ENCODE assay signal across 9 mouse cellular contexts in the genomic region with DNA sequence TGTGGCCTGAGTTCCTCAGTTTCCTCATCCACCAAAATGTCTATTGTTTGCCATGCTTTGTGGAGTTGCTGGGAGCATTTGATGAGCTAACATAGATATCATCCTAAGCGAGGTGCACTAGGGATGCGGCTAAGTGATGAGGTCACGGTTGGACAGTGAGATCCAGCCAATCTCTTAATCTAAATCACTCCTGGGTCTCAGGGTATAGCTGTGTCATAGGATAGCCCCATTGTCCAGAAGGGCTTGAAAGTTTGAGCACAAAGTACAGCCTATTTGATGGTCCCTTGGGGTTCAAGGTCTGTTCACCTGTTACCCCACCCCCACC. TPM values are rescaled to one million over a fixed set of nuclear protein-coding genes. Genes with fewer than 3 reads are reported as not detected.
DNase-seq lines count a peak whose midpoint lies in the region; ATAC-seq and TF ChIP-seq lines count a peak whose summit lies in the region.
"Had no signal": no experiment of that assay in that cellular context is flagged by ENCODE, and none has a peak within 500 bp of the region (broad histone marks: within the 10 kb centered on the region; RNA-seq: fewer than 3 reads in every experiment).

No protein-coding gene starts in this region.

- no peaks in the 10 kb centered on the region for H3K9me3 ChIP-seq in lung, embryonic 16.5 days (ENCODE audit: control insufficient read depth, low read length)
- H3K9me3 ChIP-seq in lung, postnatal 0 days (ENCODE audit: low read length) = no peaks in the 10 kb centered on the region
- H3K9me3 ChIP-seq in forebrain, postnatal 0 days (ENCODE audit: low read length) = no peaks in the 10 kb centered on the region
- H3K9me3 ChIP-seq in limb, embryonic 15.5 days = no peaks in the 10 kb centered on the region
- H3K9me3 ChIP-seq in stomach, embryonic 15.5 days = no peaks in the 10 kb centered on the region

- no peak overlapping the region for H3K4me2 ChIP-seq in lung, embryonic 16.5 days (ENCODE audit: low read depth, low read length)
- no peak overlapping the region for H3K4me2 ChIP-seq in lung, postnatal 0 days (replicated peaks; ENCODE audit: low read depth, low read length)
- peak overlapping the region; percentile 97; the same call in 1 of the 2 replicates for H3K4me2 ChIP-seq in forebrain, postnatal 0 days (ENCODE audit: low read depth)
- H3K4me2 ChIP-seq in limb, embryonic 15.5 days = peak overlapping the region; percentile 91
- H3K4me2 ChIP-seq in stomach, embryonic 15.5 days = peak overlapping the region; percentile 95; the same call in 1 of the 2 replicates

- WGBS in lung, embryonic 16.5 days = 61% methylated on average over 3 of the region's 3 CpGs
- 66% methylated on average over 3 of the region's 3 CpGs for WGBS in lung, postnatal 0 days
- WGBS in forebrain, postnatal 0 days = 65% methylated on average over 3 of the region's 3 CpGs
- WGBS in limb, embryonic 15.5 days = 61% methylated on average over 3 of the region's 3 CpGs
- WGBS in stomach, embryonic 15.5 days = 76% methylated on average over 3 of the region's 3 CpGs

- H3K27me3 ChIP-seq in lung, embryonic 16.5 days (ENCODE audit: control insufficient read depth, insufficient read depth, low read depth, low read length) = peaks cover 21% of the 10 kb centered on the region
- H3K27me3 ChIP-seq in lung, postnatal 0 days (replicated peaks; ENCODE audit: insufficient read depth, low read length) = 0 out of 2 replicates have a peak, but pooled peaks cover 11% of the 10 kb centered on the region
- no peaks in the 10 kb centered on the region for H3K27me3 ChIP-seq in forebrain, postnatal 0 days (ENCODE audit: insufficient read depth, low read length)
- no peaks in the 10 kb centered on the region; the same call in none of the 2 replicates for H3K27me3 ChIP-seq in limb, embryonic 15.5 days
- H3K27me3 ChIP-seq in stomach, embryonic 15.5 days (replicated peaks) = peaks cover 5% of the 10 kb centered on the region; the same call in 1 of the 2 replicates
- H3K27me3 ChIP-seq: Patski had no signal

- peaks cover 55% of the 10 kb centered on the region for H3K4me1 ChIP-seq in lung, embryonic 16.5 days (replicated peaks; ENCODE audit: control insufficient read depth, insufficient read depth, low read length)
- peaks cover 30% of the 10 kb centered on the region for H3K4me1 ChIP-seq in lung, postnatal 0 days (ENCODE audit: insufficient read depth, low read depth, low read length)
- H3K4me1 ChIP-seq in forebrain, postnatal 0 days (ENCODE audit: insufficient read depth) = peaks cover 49% of the 10 kb centered on the region
- peaks cover 81% of the 10 kb centered on the region for H3K4me1 ChIP-seq in limb, embryonic 15.5 days
- H3K4me1 ChIP-seq in stomach, embryonic 15.5 days = peaks cover 64% of the 10 kb centered on the region

- TF ChIP-seq CTCF in lung, postnatal 0 days (IDR thresholded peaks at IDR 0.05) = no peak
- no peak for TF ChIP-seq CTCF in forebrain, postnatal 0 days (IDR thresholded peaks at IDR 0.05; ENCODE audit: low read depth)

- H3K36me3 ChIP-seq in lung, embryonic 16.5 days (ENCODE audit: control insufficient read depth, insufficient read depth, low read length) = no peaks in the 10 kb centered on the region
- H3K36me3 ChIP-seq in lung, postnatal 0 days (ENCODE audit: insufficient read depth, low read length) = no peaks in the 10 kb centered on the region
- H3K36me3 ChIP-seq in forebrain, postnatal 0 days (ENCODE audit: insufficient read depth) = no peaks in the 10 kb centered on the region
- H3K36me3 ChIP-seq in limb, embryonic 15.5 days = 0 out of 2 replicates have a peak, but pooled peaks cover 3% of the 10 kb centered on the region
- H3K36me3 ChIP-seq in stomach, embryonic 15.5 days = no peaks in the 10 kb centered on the region

- H3K4me3 ChIP-seq in lung, embryonic 16.5 days (ENCODE audit: low read length) = no peak overlapping the region
- no peak overlapping the region for H3K4me3 ChIP-seq in lung, postnatal 0 days (ENCODE audit: low read depth, low read length)
- H3K4me3 ChIP-seq in forebrain, postnatal 0 days (ENCODE audit: low read depth, low read length) = peak overlapping the region; percentile 52; the same call in 1 of the 2 replicates
- peak overlapping the region; percentile 71; the same call in 1 of the 2 replicates for H3K4me3 ChIP-seq in limb, embryonic 15.5 days
- H3K4me3 ChIP-seq in stomach, embryonic 15.5 days (replicated peaks) = peak overlapping the region; percentile 73; the same call in 1 of the 2 replicates

- peak overlapping the region; percentile 87 for H3K27ac ChIP-seq in lung, embryonic 16.5 days (ENCODE audit: low read length)
- no peak overlapping the region for H3K27ac ChIP-seq in lung, postnatal 0 days (ENCODE audit: low read length)
- no peak overlapping the region for H3K27ac ChIP-seq in forebrain, postnatal 0 days (ENCODE audit: low read depth, low read length)
- H3K27ac ChIP-seq in limb, embryonic 15.5 days = peak overlapping the region; percentile 96
- H3K27ac ChIP-seq in stomach, embryonic 15.5 days = peak overlapping the region; percentile 91

- no peak for TF ChIP-seq EP300 in lung, postnatal 0 days (IDR thresholded peaks at IDR 0.05)

- DNase-seq in lung, postnatal 0 days (ENCODE audit: low spot score) = no peak
- DNase-seq in forebrain, postnatal 0 days = no peak
- DNase-seq in layer of hippocampus, adult 9-10 months (ENCODE audit: low spot score) = no peak
- DNase-seq in ovary, postnatal 10 days (ENCODE audit: low spot score) = no peak
- no peak for DNase-seq in urinary bladder, postnatal 25 days (ENCODE audit: low spot score)

- no peak overlapping the region; the same call in 1 of the 2 replicates for H3K9ac ChIP-seq in lung, embryonic 16.5 days (ENCODE audit: low read length)
- H3K9ac ChIP-seq in lung, postnatal 0 days (replicated peaks; ENCODE audit: low read depth) = no peak overlapping the region
- H3K9ac ChIP-seq in forebrain, postnatal 0 days = no peak overlapping the region
- no peak overlapping the region for H3K9ac ChIP-seq in limb, embryonic 15.5 days
- H3K9ac ChIP-seq in stomach, embryonic 15.5 days = no peak overlapping the region

- ATAC-seq in lung, embryonic 16.5 days (ENCODE audit: low read depth) = no peak
- no peak for ATAC-seq in lung, postnatal 0 days
- no peak for ATAC-seq in forebrain, postnatal 0 days
- ATAC-seq in limb, embryonic 15.5 days (ENCODE audit: insufficient number of reproducible peaks, low FRiP score, low TSS enrichment, low read depth) = no peak
- ATAC-seq in stomach, embryonic 15.5 days (ENCODE audit: insufficient read depth, low FRiP score, low read depth) = no peak
- ATAC-seq: Patski had no signal

RNA-seq across cellular contexts. Expression of a gene that starts 0.5 kb away (rescaled TPM):
- 3.3 and 3.8 TPM in 2 replicates for polyA plus RNA-seq in lung, embryonic 16.5 days (2015; fragmentation: Nextera tagmentation; extraction: Ambion mirVana)
- polyA plus RNA-seq in lung, postnatal 0 days (2015; fragmentation: Nextera tagmentation; extraction: Ambion mirVana) = 2.3 and 2.5 TPM in 2 replicates
- total RNA-seq in forebrain, postnatal 0 days (2014; rRNA removed) = 18.3 and 19.6 TPM in 2 replicates
- 2.9 and 4.0 TPM in 2 replicates for polyA plus RNA-seq in forebrain, postnatal 0 days (2015; fragmentation: Nextera tagmentation; extraction: Ambion mirVana)
- 8.8 and 13.8 TPM in 2 replicates for polyA plus RNA-seq in limb, embryonic 15.5 days (2015; fragmentation: Nextera tagmentation; extraction: Ambion mirVana)
- 8.1 and 8.5 TPM in 2 replicates for polyA plus RNA-seq in stomach, embryonic 15.5 days (2015; fragmentation: Nextera tagmentation; extraction: Ambion mirVana)

RNA-seq across cellular contexts. Expression of a gene that starts 4.5 kb away (rescaled TPM):
- 4.6 and 6.4 TPM in 2 replicates for polyA plus RNA-seq in lung, embryonic 16.5 days (2015; fragmentation: Nextera tagmentation; extraction: Ambion mirVana)
- polyA plus RNA-seq in lung, postnatal 0 days (2015; fragmentation: Nextera tagmentation; extraction: Ambion mirVana) = 1.8 and 1.9 TPM in 2 replicates
- 94.5 and 113 TPM in 2 replicates for total RNA-seq in forebrain, postnatal 0 days (2014; rRNA removed)
- 15.7 and 23.5 TPM in 2 replicates for polyA plus RNA-seq in forebrain, postnatal 0 days (2015; fragmentation: Nextera tagmentation; extraction: Ambion mirVana)
- 7.3 and 7.4 TPM in 2 replicates for polyA plus RNA-seq in limb, embryonic 15.5 days (2015; fragmentation: Nextera tagmentation; extraction: Ambion mirVana)
- polyA plus RNA-seq in stomach, embryonic 15.5 days (2015; fragmentation: Nextera tagmentation; extraction: Ambion mirVana) = 5.0 and 6.3 TPM in 2 replicates

RNA-seq across cellular contexts. Expression of a gene that starts 10.8 kb away (rescaled TPM):
- polyA plus RNA-seq in lung, embryonic 16.5 days (2015; fragmentation: Nextera tagmentation; extraction: Ambion mirVana) = 11.3 and 13.0 TPM in 2 replicates
- 5.3 and 6.3 TPM in 2 replicates for polyA plus RNA-seq in lung, postnatal 0 days (2015; fragmentation: Nextera tagmentation; extraction: Ambion mirVana)
- total RNA-seq in forebrain, postnatal 0 days (2014; rRNA removed) = 19.7 and 20.1 TPM in 2 replicates
- polyA plus RNA-seq in forebrain, postnatal 0 days (2015; fragmentation: Nextera tagmentation; extraction: Ambion mirVana) = 9.6 and 10.0 TPM in 2 replicates
- polyA plus RNA-seq in limb, embryonic 15.5 days (2015; fragmentation: Nextera tagmentation; extraction: Ambion mirVana) = 10.3 and 11.4 TPM in 2 replicates
- 9.8 and 10.0 TPM in 2 replicates for polyA plus RNA-seq in stomach, embryonic 15.5 days (2015; fragmentation: Nextera tagmentation; extraction: Ambion mirVana)

RNA-seq across cellular contexts. Expression of a gene that starts 40.4 kb away (rescaled TPM):
- polyA plus RNA-seq in lung, embryonic 16.5 days (2015; fragmentation: Nextera tagmentation; extraction: Ambion mirVana) = 462 and 486 TPM in 2 replicates
- polyA plus RNA-seq in lung, postnatal 0 days (2015; fragmentation: Nextera tagmentation; extraction: Ambion mirVana) = 566 and 620 TPM in 2 replicates
- 386 and 489 TPM in 2 replicates for total RNA-seq in forebrain, postnatal 0 days (2014; rRNA removed)
- 1,891 and 2,006 TPM in 2 replicates for polyA plus RNA-seq in forebrain, postnatal 0 days (2015; fragmentation: Nextera tagmentation; extraction: Ambion mirVana)
- 488 and 521 TPM in 2 replicates for polyA plus RNA-seq in limb, embryonic 15.5 days (2015; fragmentation: Nextera tagmentation; extraction: Ambion mirVana)
- polyA plus RNA-seq in stomach, embryonic 15.5 days (2015; fragmentation: Nextera tagmentation; extraction: Ambion mirVana) = 495 and 512 TPM in 2 replicates

RNA-seq across cellular contexts. Expression of a gene that starts 41.4 kb away (rescaled TPM):
- 75.2 and 81.5 TPM in 2 replicates for polyA plus RNA-seq in lung, embryonic 16.5 days (2015; fragmentation: Nextera tagmentation; extraction: Ambion mirVana)
- 2.8 and 4.5 TPM in 2 replicates for polyA plus RNA-seq in lung, postnatal 0 days (2015; fragmentation: Nextera tagmentation; extraction: Ambion mirVana)
- total RNA-seq in forebrain, postnatal 0 days (2014; rRNA removed) = 6.2 and 7.4 TPM in 2 replicates
- 4.1 and 6.9 TPM in 2 replicates for polyA plus RNA-seq in forebrain, postnatal 0 days (2015; fragmentation: Nextera tagmentation; extraction: Ambion mirVana)
- 45.0 and 47.9 TPM in 2 replicates for polyA plus RNA-seq in limb, embryonic 15.5 days (2015; fragmentation: Nextera tagmentation; extraction: Ambion mirVana)
- 54.2 and 55.0 TPM in 2 replicates for polyA plus RNA-seq in stomach, embryonic 15.5 days (2015; fragmentation: Nextera tagmentation; extraction: Ambion mirVana)

Comparison
In these comparisons a context has a peak if more than half of its experiments do, and no peak if none do; other contexts are left out.
1. H3K27ac ChIP-seq: peak in lung, embryonic 16.5 days (single experiment), limb, embryonic 15.5 days (single experiment) and stomach, embryonic 15.5 days (single experiment); none in lung, postnatal 0 days (single experiment) and forebrain, postnatal 0 days (single experiment).
2. H3K4me2 ChIP-seq: peak in forebrain, postnatal 0 days (single experiment), limb, embryonic 15.5 days (single experiment) and stomach, embryonic 15.5 days (single experiment); none in lung, embryonic 16.5 days (single experiment) and lung, postnatal 0 days (single experiment).
3. H3K4me3 ChIP-seq: peak in forebrain, postnatal 0 days (single experiment), limb, embryonic 15.5 days (single experiment) and stomach, embryonic 15.5 days (single experiment); none in lung, embryonic 16.5 days (single experiment) and lung, postnatal 0 days (single experiment).